Mouse (Mus musculus) embryonic facial prominence, embryonic 11.5 days (tissue): ENCODE measurements around the gene Sdc4. TPM values are rescaled to one million over a fixed set of nuclear protein-coding genes. Genes with fewer than 3 reads are reported as not detected.

Experiments used
- ATAC-seq: fragments of 200-750 bp; cut with Nextera tagmentation; replicated peaks from 2 replicates; pipeline ENCODE4 v1.8.0; 2017; ENCODE audit warnings: low read depth; ENCODE audit not compliant: insufficient number of reproducible peaks, low FRiP score, low TSS enrichment
- DNase-seq: peaks from one replicate; pipeline ENCODE4 v3.0.0-alpha.2; 2015; ENCODE audit warnings: low spot score
- H3K27ac ChIP-seq: fragments of 300-500 bp; sonication (generic); replicated peaks from 2 replicates; pipeline ENCODE4 v1.5.1; 2014; ENCODE audit warnings: mild to moderate bottlenecking, low read depth, low read length, control low read depth
- H3K27me3 ChIP-seq: fragments of 300-500 bp; sonication (generic); 2 replicates; pipeline ENCODE4 v1.6.1; 2014; ENCODE audit warnings: mild to moderate bottlenecking, low read length, moderate library complexity, mixed read lengths; ENCODE audit not compliant: control insufficient read depth, insufficient read depth
- H3K36me3 ChIP-seq: fragments of 300-500 bp; sonication (generic); replicated peaks from 2 replicates; pipeline ENCODE4 v1.6.1; 2014; ENCODE audit warnings: low read depth, mild to moderate bottlenecking, low read length, moderate library complexity, mixed read lengths; ENCODE audit not compliant: control insufficient read depth, insufficient read depth
- H3K4me1 ChIP-seq: fragments of 300-500 bp; sonication (generic); 2 replicates; pipeline ENCODE4 v1.6.1; 2014; ENCODE audit warnings: low read length, mixed read lengths; ENCODE audit not compliant: control insufficient read depth, insufficient read depth
- H3K4me2 ChIP-seq: fragments of 300-500 bp; sonication (generic); 2 replicates; pipeline ENCODE4 v1.6.1; 2014; ENCODE audit warnings: low read depth, mild to moderate bottlenecking, control low read depth, low read length, moderate library complexity
- H3K4me3 ChIP-seq: fragments of 300-500 bp; sonication (generic); 2 replicates; pipeline ENCODE4 v1.5.1; 2014; ENCODE audit warnings: low read depth, low read length, control low read depth
- H3K9ac ChIP-seq: fragments of 300-500 bp; sonication (generic); replicated peaks from 2 replicates; pipeline ENCODE4 v1.6.1; 2014; ENCODE audit warnings: mild to moderate bottlenecking, control low read depth, low read length
- H3K9me3 ChIP-seq: fragments of 300-500 bp; sonication (generic); replicated peaks from 2 replicates; pipeline ENCODE4 v1.6.1; 2016; ENCODE audit warnings: mild to moderate bottlenecking, low read length, inconsistent platforms, mixed read lengths; ENCODE audit not compliant: control insufficient read depth
- WGBS: fragments of 180-500 bp; shearing (Covaris S2); extraction: QIAGEN DNeasy Blood & Tissue Kit; methylation state at CpG from one replicate; pipeline ENCODE4 v1.1.7; 2014; 5-methylcytosine and 5-hydroxymethylcytosine counted together
- polyA plus RNA-seq: library from polyadenylated mRNA; unstranded; fragments of >200 nt; fragmentation: Nextera tagmentation; extraction: Ambion mirVana; gene quantifications from 2 replicates; pipeline ENCODE4 v1.2.1, GENCODE M21; 2014

The Sdc4 gene
- polyA plus RNA-seq, 1 experiment from 2014 or later = 19.2 TPM

GRCm38 (mm10) chr2:164440314-164440713 lies 3.4 kb downstream of the Sdc4 start:
- Histone ChIP-seq H3K27me3 (no peaks in the 10 kb centered on the region), H3K27ac (no peak overlapping the region), H3K4me3 (no peak overlapping the region), H3K36me3 (no peaks in the 10 kb centered on the region), H3K4me1 (peaks cover 6% of the 10 kb centered on the region), H3K4me2 (no peak overlapping the region), H3K9ac (no peak overlapping the region), H3K9me3 (no peaks in the 10 kb centered on the region)
- no peak for ATAC-seq
- WGBS = 66% methylated on average over 5 of the region's 5 CpGs
- no peak for DNase-seq

- no peak overlapping the region for H3K9ac ChIP-seq
- no peak overlapping the region for H3K27ac ChIP-seq
- no peak overlapping the region for H3K4me2 ChIP-seq
- peaks cover 6% of the 10 kb centered on the region for H3K4me1 ChIP-seq
- 80% methylated on average over 3 of the region's 3 CpGs for WGBS
- H3K36me3 ChIP-seq = no peaks in the 10 kb centered on the region
- no peak for DNase-seq
- no peaks in the 10 kb centered on the region for H3K27me3 ChIP-seq
- H3K9me3 ChIP-seq = no peaks in the 10 kb centered on the region
- no peak for ATAC-seq
- no peak overlapping the region for H3K4me3 ChIP-seq
Observed at GRCm38 (mm10) chr2:164439001-164439421, 4.7 kb downstream of the Sdc4 start.

GRCm38 (mm10) chr2:164438257-164438656 lies 5.4 kb downstream of the Sdc4 start:
- Histone ChIP-seq H3K36me3 (no peaks in the 10 kb centered on the region), H3K27ac (no peak overlapping the region), H3K27me3 (no peaks in the 10 kb centered on the region), H3K9ac (no peak overlapping the region), H3K4me2 (no peak overlapping the region), H3K9me3 (no peaks in the 10 kb centered on the region), H3K4me1 (peaks cover 6% of the 10 kb centered on the region), H3K4me3 (no peak overlapping the region)
- no peak for ATAC-seq
- WGBS = 70% methylated on average over 8 of the region's 8 CpGs
- no peak for DNase-seq

- Histone ChIP-seq H3K4me1 (peaks cover 6% of the 10 kb centered on the region), H3K36me3 (no peaks in the 10 kb centered on the region)
- ATAC-seq = no peak
Observed at GRCm38 (mm10) chr2:164437710-164438109, 6.0 kb downstream of the Sdc4 start.

GRCm38 (mm10) chr2:164436961-164437360 lies 6.7 kb downstream of the Sdc4 start:
- Histone ChIP-seq H3K9ac (no peak overlapping the region), H3K4me2 (no peak overlapping the region), H3K36me3 (no peaks in the 10 kb centered on the region), H3K4me3 (no peak overlapping the region), H3K27me3 (no peaks in the 10 kb centered on the region), H3K9me3 (no peaks in the 10 kb centered on the region), H3K27ac (peak overlapping the region; percentile 68; the same call in 1 of the 2 replicates), H3K4me1 (peaks cover 13% of the 10 kb centered on the region)
- no peak for DNase-seq
- ATAC-seq = no peak
- 30% methylated on average over 3 of the region's 3 CpGs for WGBS

More at GRCm38 (mm10) chr2:164437710-164438109, 6.0 kb downstream of the Sdc4 start:
- H3K27ac ChIP-seq = no peak overlapping the region
- no peak for DNase-seq
- WGBS = 66% methylated on average over 6 of the region's 6 CpGs
- no peaks in the 10 kb centered on the region for H3K27me3 ChIP-seq
- H3K9me3 ChIP-seq = no peaks in the 10 kb centered on the region
- no peak overlapping the region for H3K4me2 ChIP-seq
- no peak overlapping the region for H3K4me3 ChIP-seq
- H3K9ac ChIP-seq = no peak overlapping the region

GRCm38 (mm10) chr2:164436215-164436913 lies 7.3 kb downstream of the Sdc4 start:
- H3K9ac ChIP-seq = no peak overlapping the region; the same call in 1 of the 2 replicates
- ATAC-seq = no peak
- H3K4me1 ChIP-seq = peaks cover 13% of the 10 kb centered on the region
- WGBS = 12% methylated on average over 8 of the region's 8 CpGs
- H3K36me3 ChIP-seq = no peaks in the 10 kb centered on the region
- no peaks in the 10 kb centered on the region for H3K27me3 ChIP-seq
- no peak for DNase-seq
- no peaks in the 10 kb centered on the region for H3K9me3 ChIP-seq
- H3K4me3 ChIP-seq = no peak overlapping the region
- no peak overlapping the region for H3K4me2 ChIP-seq
- H3K27ac ChIP-seq = peak overlapping the region; percentile 68

- Histone ChIP-seq H3K9me3 (no peaks in the 10 kb centered on the region), H3K27ac (no peak overlapping the region), H3K27me3 (no peaks in the 10 kb centered on the region), H3K4me2 (no peak overlapping the region), H3K9ac (no peak overlapping the region), H3K36me3 (no peaks in the 10 kb centered on the region), H3K4me3 (no peak overlapping the region), H3K4me1 (peaks cover 13% of the 10 kb centered on the region)
- no peak for DNase-seq
- ATAC-seq = no peak
- WGBS = 23% methylated on average over 5 of the region's 5 CpGs
Observed at GRCm38 (mm10) chr2:164435216-164436090, 8.2 kb downstream of the Sdc4 start.

GRCm38 (mm10) chr2:164434681-164435080 lies 9.0 kb downstream of the Sdc4 start:
- ATAC-seq = no peak
- 80% methylated on average over 3 of the region's 3 CpGs for WGBS
- no peak overlapping the region for H3K27ac ChIP-seq
- H3K36me3 ChIP-seq = no peaks in the 10 kb centered on the region
- no peak overlapping the region for H3K4me2 ChIP-seq
- DNase-seq = no peak
- no peaks in the 10 kb centered on the region for H3K27me3 ChIP-seq
- no peak overlapping the region for H3K9ac ChIP-seq
- H3K9me3 ChIP-seq = no peaks in the 10 kb centered on the region
- no peak overlapping the region for H3K4me3 ChIP-seq
- H3K4me1 ChIP-seq = peaks cover 13% of the 10 kb centered on the region
